Mouse (Mus musculus): ENCODE measurements around the gene B3glct. TPM values are rescaled to one million over a fixed set of nuclear protein-coding genes. Genes with fewer than 3 reads are reported as not detected.

The B3glct gene
- polyA plus RNA-seq, 1 experiment from 2014 or later: 9.5 TPM

- peak overlapping the region; percentile 79 for H3K4me3 ChIP-seq
- peaks cover 12% of the 10 kb centered on the region; the same call in 1 of the 2 replicates for H3K27me3 ChIP-seq (replicated peaks)
- peak overlapping the region; percentile 94 for H3K4me2 ChIP-seq
- peaks cover 9% of the 10 kb centered on the region for H3K4me1 ChIP-seq
- H3K9ac ChIP-seq: peak overlapping the region; percentile 90
- no peaks in the 10 kb centered on the region for H3K9me3 ChIP-seq
- 14% methylated on average over 12 of the region's 12 CpGs for WGBS
- no peaks in the 10 kb centered on the region for H3K36me3 ChIP-seq
- no peak overlapping the region for H3K27ac ChIP-seq (replicated peaks)
- ATAC-seq (ENCODE audit: extremely low read depth, insufficient number of reproducible peaks, low FRiP score, low TSS enrichment): no peak
Measured at GRCm38 (mm10) chr5:149679362-149679761, 1.3 kb downstream of the B3glct start.

GRCm38 (mm10) chr5:149679886-149680285 is 1.9 kb downstream of the B3glct start:
- Histone ChIP-seq H3K36me3 (no peaks in the 10 kb centered on the region), H3K4me2 (peak overlapping the region; percentile 94; the same call in 1 of the 2 replicates), H3K27me3 (replicated peaks) (peaks cover 12% of the 10 kb centered on the region; the same call in 1 of the 2 replicates), H3K4me1 (peaks cover 9% of the 10 kb centered on the region), H3K9ac (no peak overlapping the region), H3K4me3 (no peak overlapping the region), H3K9me3 (no peaks in the 10 kb centered on the region), H3K27ac (replicated peaks) (no peak overlapping the region)
- ATAC-seq (ENCODE audit: extremely low read depth, insufficient number of reproducible peaks, low FRiP score, low TSS enrichment): no peak
- WGBS: 67% methylated on average over 7 of the region's 7 CpGs

DNA sequence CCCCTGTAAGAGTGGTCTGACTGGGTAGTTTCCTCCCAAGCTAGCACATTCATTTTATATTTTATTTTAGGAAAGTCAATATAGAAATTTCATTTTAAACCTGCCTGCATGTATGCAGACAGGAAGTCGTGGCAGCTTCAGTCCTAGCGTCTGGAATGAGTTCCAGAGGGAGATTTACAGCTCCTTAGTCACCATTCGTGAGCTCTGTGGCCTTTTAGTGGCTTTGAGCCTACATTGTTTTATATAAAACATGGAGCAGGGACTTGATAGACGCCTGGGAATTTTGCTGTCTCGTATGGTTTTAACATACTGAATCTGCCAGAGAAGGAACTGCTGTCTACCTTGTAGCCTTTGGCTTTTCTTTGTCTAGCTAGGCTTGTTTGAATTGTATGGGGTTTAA is 2.9 kb downstream of the B3glct start:
- peaks cover 12% of the 10 kb centered on the region; the same call in 1 of the 2 replicates for H3K27me3 ChIP-seq (replicated peaks)
- no peak overlapping the region for H3K9ac ChIP-seq
- no peak for ATAC-seq (ENCODE audit: extremely low read depth, insufficient number of reproducible peaks, low FRiP score, low TSS enrichment)
- H3K36me3 ChIP-seq: no peaks in the 10 kb centered on the region
- no peak overlapping the region for H3K4me2 ChIP-seq
- 74% methylated on average over 5 of the region's 5 CpGs for WGBS
- peaks cover 9% of the 10 kb centered on the region for H3K4me1 ChIP-seq
- H3K4me3 ChIP-seq: no peak overlapping the region
- H3K9me3 ChIP-seq: no peaks in the 10 kb centered on the region
- H3K27ac ChIP-seq (replicated peaks): no peak overlapping the region

DNA sequence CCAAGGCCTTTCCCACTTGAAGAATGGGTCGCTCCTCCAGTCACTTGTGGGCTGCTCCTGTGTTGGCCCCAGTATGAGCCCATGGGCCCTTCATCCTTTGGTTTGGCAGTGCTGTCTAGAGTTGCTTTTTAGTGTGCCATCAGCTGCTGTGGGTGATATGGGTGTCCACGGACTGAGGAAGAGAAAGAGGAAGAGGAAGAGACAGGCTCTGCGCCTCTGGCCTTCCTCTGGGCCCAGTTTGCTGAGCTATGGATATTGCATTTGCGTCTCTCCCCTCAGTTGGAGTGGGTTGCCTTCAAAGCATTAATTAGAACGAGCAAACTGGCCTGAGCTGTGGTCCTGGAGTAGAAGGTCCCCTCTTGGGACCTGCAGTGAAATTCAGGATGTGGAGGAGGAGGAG is 11.8 kb downstream of the B3glct start:
- H3K4me3 ChIP-seq: no peak overlapping the region
- H3K27ac ChIP-seq (replicated peaks): no peak overlapping the region
- H3K9ac ChIP-seq: no peak overlapping the region
- no peak for ATAC-seq (ENCODE audit: extremely low read depth, insufficient number of reproducible peaks, low FRiP score, low TSS enrichment)
- WGBS: 72% methylated on average over 5 of the region's 5 CpGs
- H3K36me3 ChIP-seq: no peaks in the 10 kb centered on the region
- H3K27me3 ChIP-seq (replicated peaks): no peaks in the 10 kb centered on the region
- H3K4me1 ChIP-seq: no peaks in the 10 kb centered on the region
- H3K9me3 ChIP-seq: peaks cover 5% of the 10 kb centered on the region; the same call in 1 of the 2 replicates
- H3K4me2 ChIP-seq: no peak overlapping the region

- no peak for ATAC-seq (ENCODE audit: extremely low read depth, insufficient number of reproducible peaks, low FRiP score, low TSS enrichment)
- no peak overlapping the region for H3K27ac ChIP-seq (replicated peaks)
- H3K36me3 ChIP-seq: peaks cover 8% of the 10 kb centered on the region
- WGBS: 74% methylated on average over 11 of the region's 11 CpGs
- no peaks in the 10 kb centered on the region for H3K4me1 ChIP-seq
- no peak overlapping the region for H3K9ac ChIP-seq
- no peak overlapping the region for H3K4me2 ChIP-seq
- H3K27me3 ChIP-seq (replicated peaks): no peaks in the 10 kb centered on the region
- H3K4me3 ChIP-seq: no peak overlapping the region
- peaks cover 5% of the 10 kb centered on the region; the same call in 1 of the 2 replicates for H3K9me3 ChIP-seq
Measured at GRCm38 (mm10) chr5:149692548-149692947, 14.5 kb downstream of the B3glct start.

GRCm38 (mm10) chr5:149693200-149693599 is 15.2 kb downstream of the B3glct start:
- H3K9me3 ChIP-seq: peaks cover 5% of the 10 kb centered on the region; the same call in 1 of the 2 replicates
- no peak overlapping the region for H3K4me2 ChIP-seq
- no peak overlapping the region for H3K4me3 ChIP-seq
- no peaks in the 10 kb centered on the region for H3K4me1 ChIP-seq
- no peak overlapping the region for H3K27ac ChIP-seq (replicated peaks)
- no peak for ATAC-seq (ENCODE audit: extremely low read depth, insufficient number of reproducible peaks, low FRiP score, low TSS enrichment)
- no peak overlapping the region for H3K9ac ChIP-seq
- peaks cover 8% of the 10 kb centered on the region for H3K36me3 ChIP-seq
- WGBS: 60% methylated on average over 2 of the region's 2 CpGs
- no peaks in the 10 kb centered on the region for H3K27me3 ChIP-seq (replicated peaks)

DNA sequence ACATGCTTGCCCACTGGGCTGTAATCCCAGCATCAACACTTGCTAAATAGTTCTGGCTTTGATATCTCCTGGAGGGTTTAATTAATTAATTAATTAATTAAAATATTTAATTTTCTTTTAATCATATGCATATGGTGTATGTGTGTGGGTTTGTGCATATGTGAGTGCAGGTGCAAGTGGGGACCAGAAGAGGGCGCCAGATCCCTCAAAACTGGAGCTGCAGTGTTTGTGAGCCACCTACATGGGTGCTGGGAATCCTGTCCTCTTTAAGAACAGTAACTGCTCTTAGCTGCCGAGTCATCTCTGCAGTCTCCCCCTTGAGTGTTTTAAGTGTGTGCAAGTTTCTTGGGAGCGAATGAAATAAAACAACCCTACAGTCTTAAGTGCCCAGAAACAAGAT is 15.9 kb downstream of the B3glct start:
- WGBS: 74% methylated on average over 3 of the region's 3 CpGs
- Histone ChIP-seq H3K27ac (replicated peaks) (no peak overlapping the region), H3K36me3 (peaks cover 8% of the 10 kb centered on the region), H3K4me3 (no peak overlapping the region), H3K9ac (no peak overlapping the region), H3K27me3 (replicated peaks) (no peaks in the 10 kb centered on the region), H3K9me3 (peaks cover 5% of the 10 kb centered on the region; the same call in 1 of the 2 replicates), H3K4me2 (no peak overlapping the region), H3K4me1 (no peaks in the 10 kb centered on the region)
- ATAC-seq (ENCODE audit: extremely low read depth, insufficient number of reproducible peaks, low FRiP score, low TSS enrichment): no peak

GRCm38 (mm10) chr5:149695077-149695750 is 17.2 kb downstream of the B3glct start:
- Histone ChIP-seq H3K4me3 (no peak overlapping the region), H3K9me3 (peaks cover 5% of the 10 kb centered on the region; the same call in 1 of the 2 replicates), H3K4me1 (no peaks in the 10 kb centered on the region), H3K36me3 (peaks cover 8% of the 10 kb centered on the region), H3K4me2 (no peak overlapping the region), H3K27me3 (replicated peaks) (no peaks in the 10 kb centered on the region), H3K9ac (no peak overlapping the region), H3K27ac (replicated peaks) (no peak overlapping the region)
- no peak for ATAC-seq (ENCODE audit: extremely low read depth, insufficient number of reproducible peaks, low FRiP score, low TSS enrichment)
- 72% methylated on average over 18 of the region's 18 CpGs for WGBS

DNA sequence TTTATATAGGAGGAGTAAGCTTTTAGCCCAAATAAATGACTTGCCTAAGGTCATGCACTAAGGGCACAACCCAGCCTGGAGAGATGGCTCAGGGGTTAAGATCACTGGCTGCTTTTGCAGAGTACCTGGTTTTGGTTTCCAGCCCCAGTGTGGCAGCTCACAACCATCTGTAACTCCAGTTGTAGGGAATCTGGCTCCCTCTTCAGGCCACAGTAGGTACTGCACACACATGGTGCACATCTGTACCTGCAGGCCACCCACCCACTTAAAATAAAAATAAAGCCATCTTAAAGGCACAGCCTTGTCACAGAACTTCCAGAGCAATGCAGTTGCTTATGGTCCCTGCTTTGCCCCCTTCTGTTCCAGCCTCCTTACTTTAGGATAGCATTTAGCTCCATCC is 24.7 kb downstream of the B3glct start:
- Histone ChIP-seq H3K9ac (no peak overlapping the region), H3K4me3 (no peak overlapping the region), H3K4me2 (no peak overlapping the region), H3K27ac (replicated peaks) (no peak overlapping the region), H3K27me3 (replicated peaks) (no peaks in the 10 kb centered on the region), H3K36me3 (peaks cover 6% of the 10 kb centered on the region), H3K4me1 (no peaks in the 10 kb centered on the region), H3K9me3 (peaks cover 12% of the 10 kb centered on the region; the same call in 1 of the 2 replicates)
- no peak for ATAC-seq (ENCODE audit: extremely low read depth, insufficient number of reproducible peaks, low FRiP score, low TSS enrichment)

DNA sequence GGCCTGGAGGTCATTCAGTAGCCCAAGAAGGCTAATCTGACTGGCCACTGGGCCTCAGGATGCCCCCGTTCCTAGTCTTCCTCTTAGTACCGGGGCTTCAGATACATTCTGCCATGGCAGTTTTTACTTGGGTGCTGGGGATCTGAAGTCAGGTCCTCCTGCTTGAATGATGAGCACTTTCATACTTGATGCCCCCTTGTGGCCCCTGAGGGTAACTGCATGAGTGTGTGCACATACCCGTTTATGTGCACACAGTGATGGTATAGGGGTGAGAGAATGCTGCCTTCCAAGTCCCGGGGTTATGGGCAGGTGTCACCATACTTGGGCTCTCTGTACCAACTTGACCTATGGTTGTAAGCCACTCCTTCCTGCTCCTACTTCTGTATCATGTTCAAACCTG is 33.5 kb downstream of the B3glct start:
- peaks cover under 1% of the 10 kb centered on the region; the same call in 1 of the 2 replicates for H3K9me3 ChIP-seq
- WGBS: 91% methylated on average over 4 of the region's 4 CpGs
- no peaks in the 10 kb centered on the region for H3K27me3 ChIP-seq (replicated peaks)
- no peak for ATAC-seq (ENCODE audit: extremely low read depth, insufficient number of reproducible peaks, low FRiP score, low TSS enrichment)
- H3K4me3 ChIP-seq: no peak overlapping the region
- no peak overlapping the region for H3K27ac ChIP-seq (replicated peaks)
- H3K36me3 ChIP-seq: peaks cover 14% of the 10 kb centered on the region
- H3K4me2 ChIP-seq: no peak overlapping the region
- no peak overlapping the region for H3K9ac ChIP-seq
- H3K4me1 ChIP-seq: peaks cover 12% of the 10 kb centered on the region

- H3K4me2 ChIP-seq: peak overlapping the region; percentile 70
- H3K27ac ChIP-seq (replicated peaks): no peak overlapping the region
- WGBS: 30% methylated on average over 11 of the region's 11 CpGs
- H3K4me1 ChIP-seq: peaks cover 12% of the 10 kb centered on the region
- H3K9ac ChIP-seq: peak overlapping the region; percentile 69
- no peaks in the 10 kb centered on the region for H3K27me3 ChIP-seq (replicated peaks)
- no peak for ATAC-seq (ENCODE audit: extremely low read depth, insufficient number of reproducible peaks, low FRiP score, low TSS enrichment)
- no peaks in the 10 kb centered on the region for H3K9me3 ChIP-seq
- peak overlapping the region; percentile 42 for H3K4me3 ChIP-seq
- peaks cover 7% of the 10 kb centered on the region for H3K36me3 ChIP-seq
Measured at GRCm38 (mm10) chr5:149713170-149713774, 35.2 kb downstream of the B3glct start.

Measured in heart, embryonic 13.5 days (tissue).